Mouse (Mus musculus): Measurements from ENCODE around the gene Akap12. TPM values are rescaled to one million over a fixed set of nuclear protein-coding genes. Genes with fewer than 3 reads are reported as not detected.
A peak's percentile ranks its signal among the peaks of the same experiment; 100 is the strongest.

Akap12 gene
- polyA plus RNA-seq, 1 experiment from 2014 or later: 71.4 TPM

DNA sequence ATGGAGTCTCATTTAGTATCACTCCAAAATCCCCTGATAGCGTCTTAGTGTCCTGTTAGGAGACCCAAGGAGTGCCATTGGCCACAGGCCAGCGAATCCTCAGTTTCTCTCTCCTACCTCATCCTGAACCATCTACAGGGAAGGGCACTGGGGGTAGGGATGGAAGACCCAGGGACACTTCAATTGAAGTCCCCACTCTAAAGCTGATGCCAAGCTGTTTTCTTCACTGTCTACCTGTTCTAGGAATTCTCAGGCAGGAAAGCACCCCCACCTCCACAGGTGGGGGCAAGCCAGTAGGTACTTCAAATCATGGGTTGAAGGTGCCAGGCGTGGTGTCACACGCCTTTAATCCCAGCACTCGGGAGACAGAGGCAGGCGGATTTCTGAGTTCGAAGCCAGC, 118.1 kb downstream of the Akap12 start:
- H3K27me3 ChIP-seq (ENCODE audit: control insufficient read depth, insufficient read depth, low read length): no peaks in the 10 kb centered on the region
- H3K27ac ChIP-seq (ENCODE audit: low read length): no peak overlapping the region
- WGBS: 91% methylated on average over 7 of the region's 7 CpGs
- ATAC-seq (ENCODE audit: insufficient read depth, low FRiP score): no peak
- H3K9ac ChIP-seq (ENCODE audit: low read length): no peak overlapping the region
- no peaks in the 10 kb centered on the region for H3K9me3 ChIP-seq (replicated peaks; ENCODE audit: control insufficient read depth, low read length)
- no peaks in the 10 kb centered on the region for H3K36me3 ChIP-seq (ENCODE audit: control insufficient read depth, insufficient read depth, low read length)
- no peak overlapping the region for H3K4me2 ChIP-seq (ENCODE audit: low read depth, low read length)
- no peak overlapping the region for H3K4me3 ChIP-seq (replicated peaks; ENCODE audit: low read length)
- peaks cover 14% of the 10 kb centered on the region for H3K4me1 ChIP-seq (ENCODE audit: control insufficient read depth, insufficient read depth, low read length)

DNA sequence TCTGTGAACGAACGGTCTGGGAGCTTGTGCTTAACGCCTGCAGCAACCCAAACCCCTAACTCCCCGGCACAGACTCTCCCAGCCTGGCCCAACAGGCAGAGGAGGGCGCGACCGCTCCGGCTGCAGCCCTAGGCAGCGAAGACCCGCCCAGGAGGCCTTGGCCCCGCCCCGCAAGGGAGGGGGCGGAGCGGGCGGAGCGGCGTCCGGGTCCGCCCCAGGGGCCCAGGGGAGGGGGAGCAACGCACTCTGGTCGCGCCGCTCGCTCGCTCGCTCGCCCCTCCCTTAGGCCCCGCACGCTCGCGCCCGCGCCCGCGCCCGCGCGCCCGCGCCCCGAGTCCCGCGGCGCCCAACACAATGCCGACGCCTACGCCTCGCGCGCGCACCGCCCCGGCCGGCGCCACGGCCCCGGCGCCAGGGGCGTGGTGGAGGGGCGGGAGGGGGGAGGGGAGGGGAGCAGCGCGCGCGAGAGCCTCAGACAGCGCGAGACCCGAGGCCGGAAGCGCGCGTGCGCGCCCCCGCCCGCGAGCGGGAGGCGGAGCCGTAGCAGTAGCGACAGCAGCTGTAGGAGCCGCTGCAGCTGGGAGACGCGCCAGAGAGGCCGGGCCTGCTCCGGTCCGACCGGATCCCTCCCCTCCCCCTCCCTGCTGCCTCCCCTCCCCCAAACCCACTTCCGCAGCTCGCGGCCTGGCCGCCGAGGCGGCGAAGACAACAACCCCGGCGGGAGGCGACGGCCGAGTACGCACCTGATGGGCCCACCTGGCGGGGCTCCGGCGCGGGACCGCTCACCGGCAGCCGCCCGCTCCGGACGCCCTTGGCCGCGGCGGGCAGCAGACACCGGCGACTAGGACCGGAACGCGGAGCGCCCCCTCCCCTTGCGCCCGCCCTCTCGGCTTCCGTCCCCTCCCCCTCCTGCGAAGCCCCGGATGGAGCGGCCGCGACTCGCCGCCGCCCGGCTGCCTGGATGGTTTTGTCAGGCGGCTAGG, 120.7 kb downstream of the Akap12 start:
- Histone ChIP-seq H3K4me2 (ENCODE audit: low read depth, low read length) (peak overlapping the region; percentile 93), H3K27me3 (ENCODE audit: control insufficient read depth, insufficient read depth, low read length) (no peaks in the 10 kb centered on the region), H3K9ac (ENCODE audit: low read length) (peak overlapping the region; percentile 99), H3K36me3 (ENCODE audit: control insufficient read depth, insufficient read depth, low read length) (0 out of 2 replicates have a peak, but pooled peaks cover 5% of the 10 kb centered on the region), H3K27ac (ENCODE audit: low read length) (peak overlapping the region; percentile 99), H3K9me3 (replicated peaks; ENCODE audit: control insufficient read depth, low read length) (no peaks in the 10 kb centered on the region), H3K4me1 (ENCODE audit: control insufficient read depth, insufficient read depth, low read length) (peaks cover 34% of the 10 kb centered on the region), H3K4me3 (replicated peaks; ENCODE audit: low read length) (peak overlapping the region; percentile 92)
- WGBS: under 1% methylated on average over 98 of the region's 133 CpGs
- ATAC-seq (ENCODE audit: insufficient read depth, low FRiP score): peak; percentile 94

DNA sequence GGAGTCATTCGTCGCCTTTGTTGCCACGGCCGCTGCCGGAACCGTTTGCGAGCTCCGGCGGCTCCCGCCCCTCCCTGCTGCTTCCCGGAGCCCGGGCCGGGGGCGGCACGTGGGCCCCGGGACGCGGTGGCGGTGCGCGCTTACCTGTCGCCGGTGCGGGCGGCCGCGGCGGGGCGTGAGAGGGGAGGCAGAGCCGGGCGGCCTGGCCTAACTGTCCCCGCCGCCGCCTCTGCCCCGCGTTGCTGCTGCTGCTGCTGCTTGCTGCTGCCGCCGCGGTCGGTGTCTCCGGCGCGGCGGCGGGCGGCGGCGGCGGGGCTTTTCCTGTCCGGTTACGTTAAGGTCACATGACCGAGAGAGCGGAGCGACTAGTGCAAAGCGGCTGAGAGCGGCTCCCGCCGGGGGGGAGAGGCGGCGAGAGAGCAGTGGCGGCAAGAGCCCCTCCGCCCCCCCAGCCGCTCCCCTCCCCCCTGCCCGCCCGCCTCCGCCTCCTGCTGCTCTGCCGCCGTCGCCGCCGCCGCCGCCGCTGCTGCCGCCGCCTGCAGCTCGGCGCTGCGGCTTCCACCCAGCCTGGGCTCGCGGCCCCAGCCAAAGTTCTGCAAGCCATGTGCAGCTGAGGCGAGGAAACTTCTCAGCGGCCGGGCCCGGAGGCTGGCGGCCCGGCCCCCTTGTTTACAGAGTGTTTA, 121.7 kb downstream of the Akap12 start, which contains the start of gene Zbtb2:
Zbtb2 (minus strand) TSS at position 408 of the 683 bp plus-strand sequence.
- H3K9me3 ChIP-seq (replicated peaks; ENCODE audit: control insufficient read depth, low read length): no peaks in the 10 kb centered on the region
- WGBS: under 1% methylated on average over 68 of the region's 87 CpGs
- 0 out of 2 replicates have a peak, but pooled peaks cover 5% of the 10 kb centered on the region for H3K36me3 ChIP-seq (ENCODE audit: control insufficient read depth, insufficient read depth, low read length)
- peak within 1 kb of the TSS; percentile 93 for H3K4me2 ChIP-seq (ENCODE audit: low read depth, low read length)
- H3K27me3 ChIP-seq (ENCODE audit: control insufficient read depth, insufficient read depth, low read length): no peaks in the 10 kb centered on the region
- peak within 1 kb of the TSS; percentile 99 for H3K27ac ChIP-seq (ENCODE audit: low read length)
- H3K4me3 ChIP-seq (replicated peaks; ENCODE audit: low read length): peak within 1 kb of the TSS; percentile 92
- ATAC-seq (ENCODE audit: insufficient read depth, low FRiP score): no peak
- peak within 1 kb of the TSS; percentile 99 for H3K9ac ChIP-seq (ENCODE audit: low read length)
- peaks cover 34% of the 10 kb centered on the region for H3K4me1 ChIP-seq (ENCODE audit: control insufficient read depth, insufficient read depth, low read length)

DNA sequence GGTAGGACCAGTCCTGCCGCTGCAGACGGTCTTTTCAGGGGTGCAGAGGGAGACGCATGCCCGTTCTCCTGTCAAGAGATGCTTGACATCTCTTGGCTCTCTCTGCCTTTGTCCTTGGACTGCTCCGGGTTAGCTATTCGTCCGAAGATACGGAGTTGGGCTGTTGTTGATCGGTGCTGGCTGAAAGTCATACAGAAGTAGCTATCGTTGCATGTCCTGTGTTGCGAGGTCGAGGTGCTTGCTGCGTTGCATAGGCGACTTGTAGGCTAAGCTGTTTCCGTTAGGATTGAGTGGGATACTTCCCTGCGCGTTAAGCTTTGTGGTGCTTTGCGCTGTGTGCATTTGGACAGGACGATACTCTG, 122.2 kb downstream of the Akap12 start:
- H3K27ac ChIP-seq (ENCODE audit: low read length): peak overlapping the region; percentile 99
- under 1% methylated on average over 19 of the region's 19 CpGs for WGBS
- peak overlapping the region; percentile 92 for H3K4me3 ChIP-seq (replicated peaks; ENCODE audit: low read length)
- H3K27me3 ChIP-seq (ENCODE audit: control insufficient read depth, insufficient read depth, low read length): no peaks in the 10 kb centered on the region
- no peak for ATAC-seq (ENCODE audit: insufficient read depth, low FRiP score)
- H3K36me3 ChIP-seq (ENCODE audit: control insufficient read depth, insufficient read depth, low read length): 0 out of 2 replicates have a peak, but pooled peaks cover 5% of the 10 kb centered on the region
- H3K4me2 ChIP-seq (ENCODE audit: low read depth, low read length): peak overlapping the region; percentile 93
- no peaks in the 10 kb centered on the region for H3K9me3 ChIP-seq (replicated peaks; ENCODE audit: control insufficient read depth, low read length)
- peak overlapping the region; percentile 99 for H3K9ac ChIP-seq (ENCODE audit: low read length)
- peaks cover 30% of the 10 kb centered on the region for H3K4me1 ChIP-seq (ENCODE audit: control insufficient read depth, insufficient read depth, low read length)

DNA sequence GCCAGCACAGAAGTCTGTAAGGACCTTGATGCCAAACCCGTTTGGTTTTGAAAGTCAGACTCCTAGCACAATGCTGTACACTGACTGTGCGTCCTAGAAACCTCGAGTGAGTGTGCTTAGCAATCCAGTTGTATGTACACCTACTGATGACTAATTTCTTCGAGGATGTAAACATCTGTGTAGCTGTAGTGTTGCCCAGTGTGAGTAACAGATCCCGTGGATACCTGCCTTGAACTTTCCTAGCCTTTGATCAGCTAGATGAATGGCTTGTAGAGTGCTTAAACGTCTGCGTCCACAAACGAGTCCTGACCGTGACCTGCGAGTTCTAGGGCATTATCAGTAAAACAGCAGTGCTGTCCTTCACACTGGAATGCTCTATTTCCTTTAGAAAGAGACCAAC, 122.9 kb downstream of the Akap12 start:
- Histone ChIP-seq H3K9ac (ENCODE audit: low read length) (peak overlapping the region; percentile 99), H3K27me3 (ENCODE audit: control insufficient read depth, insufficient read depth, low read length) (no peaks in the 10 kb centered on the region), H3K4me2 (ENCODE audit: low read depth, low read length) (peak overlapping the region; percentile 93), H3K4me1 (ENCODE audit: control insufficient read depth, insufficient read depth, low read length) (peaks cover 30% of the 10 kb centered on the region), H3K4me3 (replicated peaks; ENCODE audit: low read length) (peak overlapping the region; percentile 92), H3K27ac (ENCODE audit: low read length) (peak overlapping the region; percentile 99; the same call in 1 of the 2 replicates), H3K9me3 (replicated peaks; ENCODE audit: control insufficient read depth, low read length) (no peaks in the 10 kb centered on the region), H3K36me3 (ENCODE audit: control insufficient read depth, insufficient read depth, low read length) (0 out of 2 replicates have a peak, but pooled peaks cover 5% of the 10 kb centered on the region)
- 7% methylated on average over 10 of the region's 10 CpGs for WGBS
- ATAC-seq (ENCODE audit: insufficient read depth, low FRiP score): no peak

DNA sequence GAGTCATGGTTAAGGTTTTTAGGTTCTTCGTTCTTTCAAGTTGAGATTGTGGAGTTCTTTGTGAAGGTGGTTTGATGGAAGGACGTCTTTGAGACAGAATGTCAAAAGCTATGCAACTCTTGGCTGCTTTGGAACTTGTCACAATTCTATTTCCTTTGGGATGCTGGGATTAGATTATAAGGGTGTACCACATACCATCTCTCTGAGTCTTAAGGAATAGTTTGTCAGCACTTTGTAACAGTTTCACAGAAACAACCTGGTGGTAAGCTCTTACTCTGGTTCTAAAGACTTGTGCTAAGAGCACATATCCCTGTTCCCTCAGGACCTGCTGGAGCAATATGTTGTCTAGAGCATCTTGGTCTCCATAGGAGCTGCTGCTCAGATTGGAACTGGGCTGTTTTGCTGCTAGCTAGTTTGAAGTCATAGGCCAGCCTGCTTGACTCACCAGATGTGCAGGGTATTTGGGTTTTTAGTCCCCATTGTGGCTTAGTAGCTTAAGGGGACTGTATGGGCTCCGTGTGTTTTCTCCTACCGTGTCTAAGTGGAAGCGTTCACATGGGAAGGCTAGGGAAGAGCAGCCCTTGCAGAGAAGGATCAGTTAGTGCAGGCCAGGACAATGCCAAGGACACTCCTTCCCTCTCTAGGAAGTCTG, 123.4 kb downstream of the Akap12 start:
- Histone ChIP-seq H3K27me3 (ENCODE audit: control insufficient read depth, insufficient read depth, low read length) (no peaks in the 10 kb centered on the region), H3K36me3 (ENCODE audit: control insufficient read depth, insufficient read depth, low read length) (0 out of 2 replicates have a peak, but pooled peaks cover 5% of the 10 kb centered on the region), H3K27ac (ENCODE audit: low read length) (no peak overlapping the region), H3K9me3 (replicated peaks; ENCODE audit: control insufficient read depth, low read length) (no peaks in the 10 kb centered on the region), H3K4me1 (ENCODE audit: control insufficient read depth, insufficient read depth, low read length) (peaks cover 30% of the 10 kb centered on the region), H3K4me3 (replicated peaks; ENCODE audit: low read length) (peak overlapping the region; percentile 92), H3K4me2 (ENCODE audit: low read depth, low read length) (peak overlapping the region; percentile 93), H3K9ac (ENCODE audit: low read length) (peak overlapping the region; percentile 99; the same call in 1 of the 2 replicates)
- 47% methylated on average over 5 of the region's 5 CpGs for WGBS
- no peak for ATAC-seq (ENCODE audit: insufficient read depth, low FRiP score)

DNA sequence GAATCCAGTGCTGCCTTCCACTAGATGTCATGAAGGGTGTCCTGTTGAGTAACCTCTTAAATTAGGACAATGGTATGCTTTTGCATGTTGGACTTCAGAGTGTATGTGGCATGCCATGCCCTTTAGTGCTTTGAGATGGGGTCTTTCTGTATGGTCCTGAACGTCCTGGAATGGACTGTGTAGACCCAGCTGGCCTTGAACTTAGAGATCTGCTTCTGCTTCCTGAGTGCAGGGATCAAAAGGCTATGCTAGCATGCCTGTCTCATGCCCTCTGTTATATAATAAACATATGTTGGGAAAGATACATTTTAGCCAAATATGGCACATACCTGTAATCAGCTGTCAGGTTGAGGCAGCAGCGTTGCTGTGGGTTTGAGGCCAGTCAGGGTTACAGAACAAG, 124.4 kb downstream of the Akap12 start:
- no peak overlapping the region for H3K9ac ChIP-seq (ENCODE audit: low read length)
- WGBS: 47% methylated on average over 2 of the region's 2 CpGs

DNA sequence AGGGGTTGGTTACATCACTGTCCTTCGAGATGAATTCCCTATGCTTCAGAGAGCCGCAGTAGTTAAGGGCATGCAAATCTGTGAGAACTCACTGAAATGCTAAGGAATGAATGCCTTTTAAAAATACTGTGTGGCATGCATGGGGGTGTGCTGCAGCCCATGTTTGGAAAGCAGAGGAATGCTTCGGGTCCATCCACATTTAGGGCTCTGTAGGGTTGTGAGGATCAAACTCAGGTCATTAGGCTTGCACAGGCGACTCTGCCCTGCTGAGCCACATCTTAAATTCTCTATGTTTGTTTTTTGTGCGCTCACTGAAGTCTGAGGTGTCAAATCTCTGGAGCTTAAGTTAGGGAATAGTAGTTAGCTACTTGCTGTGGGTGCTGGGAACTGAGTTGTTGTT, 124.9 kb downstream of the Akap12 start:
- ATAC-seq (ENCODE audit: insufficient read depth, low FRiP score): no peak
- no peaks in the 10 kb centered on the region for H3K9me3 ChIP-seq (replicated peaks; ENCODE audit: control insufficient read depth, low read length)
- H3K27ac ChIP-seq (ENCODE audit: low read length): no peak overlapping the region
- no peak overlapping the region; the same call in 1 of the 2 replicates for H3K9ac ChIP-seq (ENCODE audit: low read length)
- WGBS: 53% methylated on average over 5 of the region's 5 CpGs
- no peaks in the 10 kb centered on the region for H3K27me3 ChIP-seq (ENCODE audit: control insufficient read depth, insufficient read depth, low read length)
- 0 out of 2 replicates have a peak, but pooled peaks cover 5% of the 10 kb centered on the region for H3K36me3 ChIP-seq (ENCODE audit: control insufficient read depth, insufficient read depth, low read length)
- no peak overlapping the region for H3K4me3 ChIP-seq (replicated peaks; ENCODE audit: low read length)
- no peak overlapping the region for H3K4me2 ChIP-seq (ENCODE audit: low read depth, low read length)
- H3K4me1 ChIP-seq (ENCODE audit: control insufficient read depth, insufficient read depth, low read length): peaks cover 34% of the 10 kb centered on the region

More for the DNA sequence above, 124.4 kb downstream of the Akap12 start:
- H3K4me2 ChIP-seq (ENCODE audit: low read depth, low read length): peak overlapping the region; percentile 9; the same call in 1 of the 2 replicates
- no peak overlapping the region for H3K4me3 ChIP-seq (replicated peaks; ENCODE audit: low read length)
- H3K9me3 ChIP-seq (replicated peaks; ENCODE audit: control insufficient read depth, low read length): no peaks in the 10 kb centered on the region
- 0 out of 2 replicates have a peak, but pooled peaks cover 5% of the 10 kb centered on the region for H3K36me3 ChIP-seq (ENCODE audit: control insufficient read depth, insufficient read depth, low read length)
- no peak for ATAC-seq (ENCODE audit: insufficient read depth, low FRiP score)
- H3K27ac ChIP-seq (ENCODE audit: low read length): no peak overlapping the region
- H3K4me1 ChIP-seq (ENCODE audit: control insufficient read depth, insufficient read depth, low read length): peaks cover 32% of the 10 kb centered on the region
- H3K27me3 ChIP-seq (ENCODE audit: control insufficient read depth, insufficient read depth, low read length): no peaks in the 10 kb centered on the region
